Mouse (Mus musculus): Measurements from ENCODE around the gene Tec.

- no peak for TF ChIP-seq ZNF384 (IDR thresholded peaks at IDR 0.05; ENCODE audit: low read depth, low read length)
- TF ChIP-seq MAFK (IDR thresholded peaks at IDR 0.05; ENCODE audit: insufficient read depth, low read depth, low read length) = no peak
Measured at GRCm38 (mm10) chr5:72886458-72887222, 18.4 kb upstream of the Tec start.

All from ES-E14 (cell line).